Mouse (Mus musculus) cerebellum, adult 9-10 months (tissue): ENCODE measurements around the gene Tmem236.
A peak's percentile ranks its signal among the peaks of the same experiment; 100 is the strongest.
"Not testable (repeated sequence)": the region's sequence is repeated elsewhere in the genome, so short reads cannot be mapped to it uniquely, and the experiment has no call there.

Experiments
- DNase-seq: peaks from one replicate; pipeline ENCODE4 v3.0.0; 2022

Tmem236 gene

GRCm38 (mm10) chr2:14198325-14198903, 24.1 kb downstream of the Tmem236 start:
- DNase-seq = not testable (repeated sequence)

- DNase-seq = peak; percentile 82
Observed at GRCm38 (mm10) chr2:14199621-14200020, 25.3 kb downstream of the Tmem236 start.

DNA sequence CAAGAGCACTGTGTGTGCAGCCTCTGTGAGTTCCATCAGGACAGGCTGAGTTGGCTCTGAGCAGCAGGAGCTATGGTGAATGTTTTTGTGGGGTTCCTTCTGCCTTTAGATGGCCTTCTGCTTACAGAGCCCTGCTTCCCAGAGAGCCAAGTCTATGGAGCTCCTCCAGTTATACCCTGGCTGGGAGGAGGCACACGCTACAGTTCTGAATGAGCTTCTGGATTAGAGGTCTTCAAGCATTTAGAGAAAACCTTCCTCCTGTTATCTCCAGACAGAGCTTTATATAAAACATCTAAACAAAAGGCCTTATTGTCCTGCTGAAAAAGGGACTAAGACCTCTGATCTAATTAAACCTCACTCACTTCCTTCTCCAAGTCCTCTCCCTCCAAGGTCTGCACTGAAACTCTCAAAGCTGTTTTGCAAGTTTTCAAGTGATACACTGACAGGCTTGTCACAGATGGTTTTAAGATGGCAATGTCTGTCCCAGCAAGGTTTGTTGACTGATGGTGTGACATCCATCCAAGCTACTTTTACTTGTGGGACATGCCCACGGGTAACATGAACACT, 26.6 kb downstream of the Tmem236 start:
- DNase-seq = not testable (repeated sequence)

DNA sequence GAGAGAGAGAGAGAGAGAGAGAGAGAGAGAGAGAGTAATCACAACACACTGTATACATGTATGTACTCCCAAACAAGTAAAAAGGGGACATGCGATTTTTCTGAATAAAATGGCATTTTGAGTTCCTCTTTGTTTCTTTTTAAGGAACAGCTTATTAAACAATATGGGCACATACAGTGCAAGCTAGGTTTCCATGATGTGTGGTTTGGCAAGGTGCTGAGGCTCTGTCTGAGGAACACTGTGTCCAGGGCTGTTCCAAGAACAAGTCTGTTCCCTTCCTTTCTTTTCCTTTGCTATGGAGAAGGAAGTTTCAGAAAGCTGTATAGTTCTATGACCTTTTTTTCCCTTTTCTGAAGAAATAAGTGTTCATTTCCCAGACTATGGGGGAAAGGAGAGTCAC, 30.0 kb downstream of the Tmem236 start:
- no peak for DNase-seq

DNA sequence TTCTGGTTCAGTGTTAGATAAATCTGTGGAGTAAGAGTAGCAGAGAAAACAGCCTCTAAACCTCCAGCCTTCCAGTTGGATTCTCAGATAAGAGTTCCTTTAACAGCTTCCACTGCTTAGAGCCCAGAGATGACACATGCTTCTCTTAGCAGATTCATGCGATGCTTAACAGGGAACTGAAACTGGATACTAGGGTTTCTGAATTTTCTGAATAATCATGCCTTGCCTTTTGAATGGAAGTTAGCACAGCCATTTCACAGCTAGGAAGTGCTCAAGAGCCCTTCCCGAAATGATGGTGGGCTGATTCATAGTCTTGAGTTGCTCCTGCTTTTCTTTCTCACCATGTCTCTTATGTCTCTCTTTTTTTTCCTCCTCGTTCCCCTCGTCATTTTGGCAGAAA, 32.5 kb downstream of the Tmem236 start:
- DNase-seq = no peak

- no peak for DNase-seq
Observed at GRCm38 (mm10) chr2:14210731-14211130, 36.4 kb downstream of the Tmem236 start.

DNA sequence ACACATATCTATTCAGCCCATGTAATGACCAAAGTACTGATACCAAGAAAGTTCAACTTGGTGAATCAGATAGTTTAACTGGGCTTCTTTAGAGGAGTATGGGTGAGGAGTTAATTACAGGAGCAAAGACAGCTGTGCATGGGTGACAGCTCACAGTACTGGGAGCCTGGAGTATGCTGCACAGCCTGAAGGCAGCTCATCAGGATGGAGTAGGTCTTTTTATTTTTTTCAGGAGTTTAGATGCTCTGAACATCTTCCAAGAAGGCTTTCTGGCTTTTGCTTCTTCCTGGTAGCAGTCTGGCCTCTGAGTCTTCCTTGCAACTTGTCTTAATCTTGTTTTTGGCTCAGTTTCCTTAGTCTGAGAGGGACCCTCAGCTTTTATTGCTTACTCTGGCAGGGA, 37.3 kb downstream of the Tmem236 start:
- DNase-seq = no peak

DNA sequence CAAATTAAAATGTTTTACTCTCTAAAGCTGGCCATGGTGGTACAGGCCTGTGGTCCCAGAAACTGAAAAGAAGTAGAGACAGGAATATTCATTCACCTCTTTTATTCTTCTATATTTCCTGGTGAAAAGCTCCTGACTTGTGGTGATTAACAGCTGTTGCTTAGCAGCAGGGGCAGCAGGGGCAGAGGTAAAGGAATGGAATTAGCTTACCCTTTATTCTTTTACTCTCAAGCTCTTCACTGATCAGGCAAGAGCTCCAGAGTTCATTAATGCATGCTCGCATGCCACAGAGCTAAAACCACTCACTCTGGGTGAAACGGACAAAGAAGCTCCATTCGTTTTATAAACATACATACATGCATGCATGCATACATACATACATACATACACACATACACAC, 40.4 kb downstream of the Tmem236 start:
- no peak for DNase-seq

GRCm38 (mm10) chr2:14216653-14217052, 42.3 kb downstream of the Tmem236 start:
- no peak for DNase-seq

GRCm38 (mm10) chr2:14218126-14218525, 43.8 kb downstream of the Tmem236 start:
- DNase-seq = no peak

GRCm38 (mm10) chr2:14224387-14224786, 50.1 kb downstream of the Tmem236 start:
- DNase-seq = no peak

DNA sequence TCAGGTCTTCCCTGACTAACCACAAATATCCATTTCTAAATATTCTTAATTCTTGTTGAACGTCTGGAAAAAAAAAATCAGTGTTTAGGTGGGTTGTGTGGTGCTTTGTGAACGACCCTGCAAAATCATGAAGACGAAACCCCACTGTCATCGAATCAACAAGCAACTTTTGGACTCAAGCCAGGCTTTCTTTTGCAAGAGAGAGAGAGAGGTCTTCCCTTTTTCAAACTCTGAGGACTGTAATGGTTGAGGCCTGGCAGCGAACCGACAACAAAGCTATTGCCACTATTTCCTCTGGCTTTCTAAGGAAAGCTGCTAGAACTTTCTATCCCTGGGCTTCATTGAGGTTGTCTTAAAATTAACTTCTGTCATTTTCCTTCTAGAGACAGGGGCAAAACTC, 54.2 kb downstream of the Tmem236 start:
- DNase-seq = no peak

DNA sequence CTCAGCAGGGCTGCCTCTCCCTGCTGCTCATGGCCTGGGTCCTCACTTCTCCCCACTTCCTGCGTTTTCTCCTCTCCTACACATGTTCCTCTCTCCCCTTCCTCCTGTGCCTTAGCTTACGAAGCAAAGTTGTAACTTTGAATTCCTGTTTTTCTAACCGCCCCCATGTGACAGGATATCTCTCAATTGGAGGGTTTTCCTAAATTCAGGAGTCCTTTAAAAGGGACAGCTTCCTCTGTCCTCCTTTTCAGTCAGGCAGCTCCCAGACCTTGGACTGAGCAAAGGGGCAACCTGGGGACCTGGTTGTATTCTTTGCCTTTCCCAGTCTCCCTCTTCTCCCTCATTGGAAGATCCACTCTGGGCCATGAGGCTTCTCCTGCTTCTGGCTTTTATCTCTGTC, 54.8 kb downstream of the Tmem236 start, which contains the start of gene Mrc1:
Gene Mrc1, plus strand, starts transcription at position 244 of the 400 bp plus-strand sequence.
- no peak for DNase-seq

DNA sequence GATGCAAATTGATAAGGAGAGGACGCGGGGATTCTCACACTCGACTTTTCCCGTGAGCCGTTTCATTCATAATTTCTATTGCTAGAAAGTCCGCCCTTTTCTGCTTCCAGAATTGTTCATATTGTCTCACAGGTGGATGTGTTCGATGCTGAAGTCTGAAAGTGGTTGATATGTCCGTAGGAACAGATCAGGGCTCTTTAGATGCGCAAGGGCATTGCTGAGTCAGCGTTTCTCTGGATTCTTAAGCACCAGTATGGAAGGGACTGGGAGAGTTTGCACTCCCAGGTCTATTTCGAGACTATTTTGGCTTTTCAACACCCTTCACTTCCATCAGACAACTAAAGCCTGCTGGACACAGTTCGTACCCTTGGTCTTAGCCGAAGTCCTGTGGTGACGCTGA, 55.7 kb downstream of the Tmem236 start:
- no peak for DNase-seq

DNA sequence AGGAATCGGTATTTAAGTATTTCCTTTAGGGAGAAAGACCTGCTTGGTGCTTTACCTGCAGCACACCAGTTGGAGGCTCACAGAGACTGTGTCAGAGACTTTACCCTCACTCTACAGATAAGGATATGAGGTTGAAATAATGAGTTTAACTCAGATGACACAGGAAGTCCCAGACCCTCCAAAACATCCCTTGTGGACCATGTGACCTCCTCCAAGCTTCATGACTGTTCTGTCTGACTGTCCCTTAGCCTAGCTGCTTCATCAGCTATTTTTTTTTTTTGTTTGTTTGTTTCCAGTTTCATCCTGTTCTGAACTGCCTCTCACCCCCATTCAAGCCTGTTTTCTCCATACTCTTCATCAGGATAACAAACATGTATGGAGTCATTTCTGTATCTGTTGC, 58.6 kb downstream of the Tmem236 start:
- DNase-seq = no peak

GRCm38 (mm10) chr2:14233983-14234382, 59.7 kb downstream of the Tmem236 start:
- DNase-seq = no peak

- DNase-seq = no peak
Observed at GRCm38 (mm10) chr2:14235319-14235718, 61.0 kb downstream of the Tmem236 start.

DNA sequence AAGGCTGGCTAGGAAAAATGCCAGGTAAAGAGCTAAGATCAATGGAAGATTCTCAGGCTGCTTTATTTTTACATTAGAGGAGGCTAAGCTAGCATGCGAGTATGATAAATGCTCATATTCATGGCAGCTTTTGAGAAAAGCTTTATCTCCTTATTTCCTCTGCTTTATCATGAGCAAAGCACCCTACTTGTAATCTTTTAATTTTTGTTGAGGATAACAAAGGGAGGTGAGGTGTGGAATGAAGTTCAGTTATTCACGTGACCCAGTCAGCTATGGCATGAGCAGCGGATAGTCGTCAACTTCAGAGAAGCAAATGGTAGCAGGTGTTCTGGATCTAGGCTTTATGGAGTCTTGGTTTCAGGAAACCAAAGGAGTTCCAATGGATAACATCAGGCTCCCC, 62.6 kb downstream of the Tmem236 start:
- DNase-seq = no peak

- no peak for DNase-seq
Observed at GRCm38 (mm10) chr2:14237723-14238122, 63.4 kb downstream of the Tmem236 start.

DNA sequence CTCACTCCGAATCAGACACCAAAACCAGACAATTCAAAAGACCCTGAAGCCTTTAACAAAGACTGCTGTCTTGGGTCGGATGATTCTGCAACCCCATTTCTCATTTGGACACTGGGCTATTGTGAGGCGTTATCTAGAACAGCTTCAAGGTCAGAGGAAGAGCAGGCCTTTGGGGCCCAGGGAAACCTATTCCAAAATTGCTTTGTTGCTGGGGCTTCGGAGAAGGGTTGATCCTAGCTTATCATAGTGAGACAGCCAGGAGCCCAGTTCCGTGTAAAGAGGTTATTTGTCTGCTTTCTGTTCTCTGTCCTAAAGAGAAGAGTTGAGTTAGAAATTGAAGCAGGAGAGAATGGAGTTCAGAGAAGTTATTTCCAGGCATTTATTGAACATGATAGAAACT, 64.8 kb downstream of the Tmem236 start:
- no peak for DNase-seq

DNA sequence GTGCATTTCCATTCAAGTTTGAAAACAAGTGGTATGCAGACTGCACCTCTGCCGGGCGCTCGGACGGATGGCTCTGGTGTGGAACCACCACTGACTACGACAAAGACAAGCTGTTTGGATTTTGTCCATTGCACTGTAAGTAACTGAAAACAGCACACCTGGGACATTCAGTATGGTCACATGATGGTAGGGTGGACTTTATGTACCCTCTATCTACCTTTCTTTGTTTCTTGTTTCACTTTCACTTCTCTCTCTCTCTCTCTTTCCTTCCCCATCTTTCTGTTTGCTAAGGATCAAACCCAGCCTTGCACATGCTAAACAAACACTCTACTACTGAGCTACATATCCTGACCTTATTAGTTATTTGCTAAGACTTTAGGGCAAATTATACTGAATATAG, 69.8 kb downstream of the Tmem236 start:
- DNase-seq = no peak

- DNase-seq = no peak
Observed at GRCm38 (mm10) chr2:14244668-14245067, 70.3 kb downstream of the Tmem236 start.

- no peak for DNase-seq
Observed at GRCm38 (mm10) chr2:14249839-14250564, 75.7 kb downstream of the Tmem236 start.

DNA sequence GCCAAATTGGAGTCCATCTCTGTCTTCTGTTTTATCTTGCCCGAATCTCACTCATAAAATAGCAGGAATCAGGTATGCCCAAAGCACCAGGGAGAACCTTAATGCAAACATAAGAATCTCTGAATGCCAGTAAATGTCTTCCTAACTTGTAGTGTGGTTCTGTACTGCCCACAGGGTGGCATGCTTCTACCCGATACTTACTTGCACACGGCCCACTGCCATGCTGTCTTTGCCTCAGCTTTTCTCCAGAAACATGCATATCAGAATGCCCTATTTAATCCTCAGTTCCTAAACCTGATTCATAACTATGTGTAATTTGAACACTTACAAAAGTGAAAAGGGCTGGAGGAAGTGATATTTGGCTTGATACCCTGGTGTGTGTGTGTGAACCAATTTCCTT, 77.6 kb downstream of the Tmem236 start:
- DNase-seq = no peak
